Mouse (Mus musculus) heart, embryonic 11.5 days (tissue): ENCODE data around the gene Endod1. TPM values are rescaled to one million over a fixed set of nuclear protein-coding genes. Genes with fewer than 3 reads are reported as not detected.

Experiments used
- ATAC-seq: fragments of 200-750 bp; cut with Nextera tagmentation; replicated peaks from 2 replicates; pipeline ENCODE4 v1.8.0; 2017; ENCODE audit warnings: moderate library complexity; ENCODE audit not compliant: insufficient number of reproducible peaks, low FRiP score, low TSS enrichment
- H3K27ac ChIP-seq: fragments of 300-500 bp; sonication (generic); 2 replicates; pipeline ENCODE4 v1.5.1; 2014; ENCODE audit warnings: mild to moderate bottlenecking, low read depth, low read length
- H3K27me3 ChIP-seq: fragments of 300-500 bp; sonication (generic); 2 replicates; pipeline ENCODE4 v1.6.1; 2014; ENCODE audit warnings: mild to moderate bottlenecking, low read length, mixed read lengths; ENCODE audit not compliant: control insufficient read depth, insufficient read depth
- H3K36me3 ChIP-seq: fragments of 300-500 bp; sonication (generic); 2 replicates; pipeline ENCODE4 v1.6.1; 2014; ENCODE audit warnings: mild to moderate bottlenecking, low read length, moderate library complexity, mixed read lengths; ENCODE audit not compliant: control insufficient read depth, insufficient read depth
- H3K4me1 ChIP-seq: fragments of 300-500 bp; sonication (generic); 2 replicates; pipeline ENCODE4 v1.6.1; 2014; ENCODE audit warnings: low read length; ENCODE audit not compliant: control insufficient read depth, insufficient read depth
- H3K4me2 ChIP-seq: fragments of 300-500 bp; sonication (generic); 2 replicates; pipeline ENCODE4 v1.6.1; 2014; ENCODE audit warnings: mild to moderate bottlenecking, moderate library complexity
- H3K4me3 ChIP-seq: fragments of 300-500 bp; sonication (generic); 2 replicates; pipeline ENCODE4 v1.5.1; 2014; ENCODE audit warnings: low read depth, low read length
- H3K9ac ChIP-seq: fragments of 300-500 bp; sonication (generic); 2 replicates; pipeline ENCODE4 v1.6.1; 2014; ENCODE audit warnings: mild to moderate bottlenecking, low read depth, low read length, moderate library complexity
- H3K9me3 ChIP-seq: fragments of 300-500 bp; sonication (generic); replicated peaks from 2 replicates; pipeline ENCODE4 v1.6.1; 2016; ENCODE audit warnings: low read length; ENCODE audit not compliant: control insufficient read depth
- WGBS: fragments of 180-500 bp; shearing (Covaris S2); extraction: QIAGEN DNeasy Blood & Tissue Kit; methylation state at CpG from one replicate; pipeline ENCODE4 v1.1.7; 2014; ENCODE audit not compliant: insufficient replicate concordance; 5-methylcytosine and 5-hydroxymethylcytosine counted together
- polyA plus RNA-seq: library from polyadenylated mRNA; unstranded; fragments of >200 nt; fragmentation: Nextera tagmentation; extraction: Ambion mirVana; gene quantifications from 2 replicates; pipeline ENCODE4 v1.2.1, GENCODE M21; 2014

Gene Endod1
- polyA plus RNA-seq, 1 experiment from 2014 or later, result 12.9 TPM

DNA sequence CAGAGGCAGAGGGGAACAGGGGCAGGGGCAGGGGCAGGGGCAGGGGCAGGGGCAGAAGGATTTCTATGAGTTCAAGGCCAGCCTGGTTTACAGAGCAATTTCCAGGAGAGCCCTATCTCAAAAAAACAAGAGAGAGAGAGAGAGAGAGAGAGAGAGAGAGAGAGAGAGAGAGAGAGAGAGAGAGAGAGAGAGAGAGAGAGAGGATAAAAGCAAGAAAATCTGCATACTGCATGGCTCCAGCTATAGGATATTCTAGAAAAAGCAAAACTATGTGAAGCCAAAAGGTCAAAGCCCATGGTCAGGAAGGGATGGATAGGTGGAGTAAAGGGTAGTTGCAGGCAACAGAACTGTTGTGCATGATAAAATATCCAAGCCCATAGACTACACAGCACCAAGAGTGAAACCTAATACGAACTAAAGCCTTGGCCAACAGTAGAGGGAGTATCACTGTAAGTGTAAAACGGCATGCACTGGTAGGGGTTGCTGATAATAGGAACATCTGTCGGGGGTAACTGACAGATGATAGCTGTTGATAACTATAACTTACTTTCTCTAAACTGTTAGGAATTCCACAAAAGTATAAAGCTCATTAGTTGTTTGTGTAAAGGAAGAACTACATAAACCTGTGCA lies 15.6 kb upstream of the Endod1 start:
- Histone ChIP-seq H3K27ac (no peak overlapping the region), H3K9me3 (no peaks in the 10 kb centered on the region), H3K4me3 (no peak overlapping the region), H3K9ac (no peak overlapping the region), H3K36me3 (no peaks in the 10 kb centered on the region), H3K27me3 (no peaks in the 10 kb centered on the region), H3K4me2 (no peak overlapping the region), H3K4me1 (no peaks in the 10 kb centered on the region)
- WGBS, result 63% methylated on average over 3 of the region's 3 CpGs
- no peak for ATAC-seq

DNA sequence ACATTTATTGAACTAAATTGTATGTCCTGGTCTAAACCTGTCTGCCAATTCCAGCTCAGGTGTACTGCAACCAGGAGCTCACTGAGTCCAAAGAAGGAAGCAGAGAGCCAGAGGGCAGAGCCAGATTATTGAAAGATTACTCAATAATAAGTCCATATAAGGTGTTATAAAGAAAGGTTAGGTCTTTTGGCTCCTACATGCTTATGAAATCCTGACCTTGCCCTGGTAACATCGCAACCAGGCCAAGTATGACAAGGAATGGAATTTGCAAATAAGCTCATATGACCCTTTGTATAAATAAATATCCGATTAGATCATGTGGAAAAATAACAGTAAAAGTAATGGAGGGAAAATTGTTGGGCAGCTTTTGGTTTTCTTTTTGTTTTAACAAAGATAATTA lies 14.8 kb upstream of the Endod1 start:
- Histone ChIP-seq H3K36me3 (no peaks in the 10 kb centered on the region), H3K27ac (no peak overlapping the region), H3K4me2 (no peak overlapping the region), H3K9me3 (no peaks in the 10 kb centered on the region), H3K9ac (no peak overlapping the region), H3K4me1 (no peaks in the 10 kb centered on the region), H3K4me3 (no peak overlapping the region), H3K27me3 (no peaks in the 10 kb centered on the region)
- ATAC-seq, result no peak
- WGBS, result 73% methylated on average over 2 of the region's 2 CpGs

DNA sequence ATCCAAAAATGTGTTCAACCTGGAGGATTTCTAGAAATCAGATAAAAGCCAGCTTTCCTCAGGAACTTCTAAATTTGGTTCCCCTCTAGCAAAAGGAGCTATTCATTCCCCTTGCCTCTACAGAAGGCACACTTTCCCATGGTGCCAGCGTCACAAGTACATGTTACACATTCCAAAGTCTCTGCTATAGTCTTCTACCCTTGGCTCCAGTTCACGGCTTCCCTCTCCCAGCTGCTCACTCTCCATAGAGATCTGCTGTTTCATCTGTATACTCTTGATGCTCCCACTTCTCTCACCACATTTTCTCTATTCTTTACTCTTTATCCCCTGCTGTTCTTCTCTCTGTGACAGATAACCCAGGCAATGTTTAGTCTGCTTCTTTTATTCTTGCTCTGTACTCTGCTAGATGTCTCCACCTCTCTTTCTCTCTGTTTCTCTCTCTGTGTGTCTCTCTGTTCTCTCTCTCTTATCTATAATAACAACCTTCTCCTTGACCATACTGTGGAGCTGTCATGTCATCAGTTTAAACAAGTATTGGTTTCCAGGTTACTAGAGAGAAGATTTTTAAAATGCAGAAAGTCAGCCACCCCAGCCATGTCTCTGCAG lies 13.8 kb upstream of the Endod1 start:
- Histone ChIP-seq H3K4me1 (no peaks in the 10 kb centered on the region), H3K27ac (no peak overlapping the region), H3K27me3 (no peaks in the 10 kb centered on the region), H3K9ac (no peak overlapping the region), H3K4me2 (no peak overlapping the region), H3K4me3 (no peak overlapping the region), H3K36me3 (no peaks in the 10 kb centered on the region), H3K9me3 (no peaks in the 10 kb centered on the region)
- 47% methylated on average over 2 of the region's 2 CpGs for WGBS
- no peak for ATAC-seq

DNA sequence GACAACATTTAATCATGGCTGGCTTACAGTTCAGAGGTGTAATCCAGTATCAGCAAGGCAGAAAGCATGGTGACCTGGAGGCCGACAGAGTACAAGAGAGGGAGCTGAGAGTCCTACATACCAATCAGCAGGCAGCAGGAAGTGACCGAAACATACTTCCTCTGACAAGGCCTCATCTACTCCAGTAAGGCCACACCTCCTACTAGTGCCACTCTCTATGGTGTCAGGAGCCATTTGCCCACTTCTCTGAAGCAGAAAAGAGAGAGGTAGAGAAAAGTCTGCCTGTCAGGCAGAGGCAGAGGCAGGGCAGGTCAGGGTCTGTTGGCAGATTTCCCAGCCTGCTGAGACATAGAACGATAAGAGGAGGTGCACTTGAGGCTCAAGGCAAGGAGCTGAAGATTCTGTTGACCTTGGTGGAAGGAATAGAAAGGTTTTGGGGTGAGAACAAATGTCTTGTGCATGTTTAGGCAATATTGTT lies 10.6 kb upstream of the Endod1 start:
- WGBS, result 73% methylated on average over 3 of the region's 3 CpGs
- Histone ChIP-seq H3K4me2 (no peak overlapping the region), H3K4me1 (no peaks in the 10 kb centered on the region), H3K36me3 (no peaks in the 10 kb centered on the region), H3K4me3 (no peak overlapping the region), H3K27me3 (no peaks in the 10 kb centered on the region), H3K9me3 (no peaks in the 10 kb centered on the region), H3K9ac (no peak overlapping the region), H3K27ac (no peak overlapping the region)
- no peak for ATAC-seq

DNA sequence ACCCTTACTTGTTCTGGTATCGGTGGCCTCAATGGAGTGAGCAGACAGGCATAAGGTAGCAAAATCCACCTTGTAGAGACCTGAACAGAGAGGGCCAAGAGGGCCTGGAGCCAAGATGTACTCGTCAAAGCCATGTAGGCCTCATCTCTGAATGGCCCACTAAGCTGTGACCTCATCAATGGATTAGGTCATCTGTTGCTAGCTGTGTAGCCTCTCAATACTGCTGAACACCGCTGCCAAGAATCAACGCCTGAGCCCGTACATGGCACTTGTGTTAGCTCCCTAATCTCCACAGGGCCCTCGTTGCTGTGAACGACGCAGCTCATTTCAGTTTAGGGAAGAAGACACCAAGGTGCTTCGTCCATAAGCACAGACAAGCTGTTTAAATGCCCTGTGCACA lies 10.0 kb upstream of the Endod1 start:
- WGBS, result 85% methylated on average over 9 of the region's 9 CpGs
- H3K9ac ChIP-seq, result no peak overlapping the region
- H3K9me3 ChIP-seq, result no peaks in the 10 kb centered on the region
- H3K4me1 ChIP-seq, result no peaks in the 10 kb centered on the region
- H3K4me3 ChIP-seq, result no peak overlapping the region
- no peaks in the 10 kb centered on the region for H3K36me3 ChIP-seq
- no peak for ATAC-seq
- H3K27me3 ChIP-seq, result no peaks in the 10 kb centered on the region
- no peak overlapping the region for H3K27ac ChIP-seq
- no peak overlapping the region for H3K4me2 ChIP-seq

DNA sequence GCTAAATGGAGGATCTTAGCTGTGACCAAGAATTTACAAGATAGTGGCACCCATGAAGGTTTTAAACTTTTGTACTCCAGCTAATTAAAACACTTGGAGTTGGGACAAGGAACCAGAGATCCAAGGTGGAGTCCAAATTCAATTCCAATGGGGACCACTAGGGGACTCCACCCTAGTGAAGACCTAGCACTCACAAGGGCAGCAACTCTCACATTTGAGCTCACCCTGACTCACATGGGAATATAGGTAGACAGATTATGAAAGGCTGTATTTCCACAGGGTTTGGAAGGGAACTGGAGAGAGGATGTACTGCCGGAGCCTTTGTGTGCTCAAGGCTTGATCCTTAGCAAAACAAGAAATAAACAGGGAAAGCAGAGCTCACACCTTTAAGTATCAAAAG lies 9.0 kb upstream of the Endod1 start:
- H3K36me3 ChIP-seq, result no peaks in the 10 kb centered on the region
- no peak overlapping the region for H3K4me3 ChIP-seq
- H3K4me2 ChIP-seq, result no peak overlapping the region
- WGBS, result 89% methylated on average over 1 of the region's 1 CpGs
- no peak for ATAC-seq
- no peak overlapping the region for H3K9ac ChIP-seq
- no peak overlapping the region for H3K27ac ChIP-seq
- H3K9me3 ChIP-seq, result no peaks in the 10 kb centered on the region
- no peaks in the 10 kb centered on the region for H3K4me1 ChIP-seq
- H3K27me3 ChIP-seq, result no peaks in the 10 kb centered on the region

DNA sequence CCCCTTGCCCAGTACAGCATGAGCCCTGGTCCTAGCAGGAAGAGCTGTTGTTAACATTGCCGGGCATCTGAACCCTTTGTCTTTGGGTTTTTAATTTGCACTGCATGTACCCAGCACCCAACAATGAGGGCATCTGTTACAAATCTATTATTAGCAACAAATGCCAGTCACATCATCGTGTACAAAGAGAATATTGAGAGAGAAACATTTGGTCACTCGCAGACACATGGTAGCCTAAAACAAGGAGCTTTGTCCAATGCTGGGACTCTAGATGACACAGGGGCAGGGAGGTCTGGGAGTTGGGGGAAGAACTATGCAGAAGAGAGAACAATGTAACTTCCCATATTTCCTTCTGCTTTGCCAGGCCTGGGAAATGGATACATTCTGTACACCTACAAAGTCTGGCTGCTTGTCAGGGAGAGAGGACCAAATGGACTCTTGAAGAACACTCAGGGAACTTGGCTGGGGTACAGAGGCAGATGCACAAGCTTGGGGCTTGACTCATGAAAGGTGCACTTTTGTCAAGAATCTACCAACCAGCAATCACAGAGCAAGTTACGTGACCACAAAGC lies 7.8 kb upstream of the Endod1 start:
- Histone ChIP-seq H3K4me1 (no peaks in the 10 kb centered on the region), H3K9me3 (no peaks in the 10 kb centered on the region), H3K27ac (no peak overlapping the region), H3K36me3 (no peaks in the 10 kb centered on the region), H3K4me2 (no peak overlapping the region), H3K9ac (no peak overlapping the region), H3K4me3 (no peak overlapping the region), H3K27me3 (no peaks in the 10 kb centered on the region)
- WGBS, result 79% methylated on average over 4 of the region's 4 CpGs
- no peak for ATAC-seq

DNA sequence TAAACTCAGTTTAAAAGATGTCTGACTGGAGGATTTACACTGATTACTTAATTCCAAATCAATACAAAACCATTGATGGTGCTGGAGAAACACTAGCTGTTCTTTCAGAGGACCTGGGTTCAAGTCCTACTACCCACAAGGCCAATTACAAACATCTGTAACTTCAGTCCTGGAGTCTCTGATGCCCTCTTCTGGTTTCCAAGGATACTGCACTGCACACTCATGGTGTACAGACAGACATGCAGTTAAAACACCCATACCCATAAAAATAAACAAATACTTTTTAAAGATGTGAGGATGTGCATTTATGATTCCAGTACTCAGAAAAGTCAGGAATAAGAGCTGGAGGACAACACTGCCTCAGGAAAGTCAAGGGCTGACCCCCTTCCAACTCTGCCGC lies 6.7 kb upstream of the Endod1 start:
- no peaks in the 10 kb centered on the region for H3K27me3 ChIP-seq
- WGBS, result 95% methylated on average over 1 of the region's 1 CpGs
- H3K9me3 ChIP-seq, result no peaks in the 10 kb centered on the region
- H3K4me1 ChIP-seq, result no peaks in the 10 kb centered on the region
- no peak for ATAC-seq
- H3K4me2 ChIP-seq, result no peak overlapping the region
- H3K36me3 ChIP-seq, result no peaks in the 10 kb centered on the region
- no peak overlapping the region for H3K4me3 ChIP-seq
- no peak overlapping the region for H3K27ac ChIP-seq
- no peak overlapping the region for H3K9ac ChIP-seq

DNA sequence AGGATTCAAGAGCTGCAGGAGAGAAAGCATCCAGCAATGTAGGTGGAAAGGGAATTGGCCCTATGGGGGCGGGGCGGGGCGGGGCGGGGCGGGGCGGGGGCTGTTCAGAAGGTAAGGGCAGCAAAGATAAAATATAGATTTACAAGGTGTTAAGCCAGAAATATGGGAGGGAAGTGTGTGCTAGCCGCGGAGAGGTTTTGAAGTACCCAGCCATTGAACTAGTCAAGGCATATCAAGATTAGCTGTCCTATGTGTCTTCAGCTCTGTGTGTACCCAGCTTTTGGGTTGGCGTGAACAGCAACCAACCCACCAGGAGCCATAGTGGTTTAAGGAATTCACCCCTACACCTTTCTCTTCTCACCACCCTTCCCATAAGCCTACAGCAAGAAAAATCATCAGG lies 5.5 kb upstream of the Endod1 start:
- Histone ChIP-seq H3K9me3 (no peaks in the 10 kb centered on the region), H3K4me1 (peaks cover 6% of the 10 kb centered on the region), H3K9ac (no peak overlapping the region), H3K27me3 (no peaks in the 10 kb centered on the region), H3K36me3 (no peaks in the 10 kb centered on the region), H3K4me3 (no peak overlapping the region), H3K4me2 (no peak overlapping the region), H3K27ac (no peak overlapping the region)
- 57% methylated on average over 9 of the region's 9 CpGs for WGBS
- ATAC-seq, result no peak
